Mouse (Mus musculus) kidney, adult 2 months (tissue): ENCODE measurements at regions not wholly inside any gene's neighbourhood (a gene's known extent, or its start where the extent isn't known, plus 50 kb on each side); places are given as distances from the start of the nearest gene placed in this dataset.

Source experiments
- DNase-seq: peaks from one replicate; pipeline ENCODE4 v3.0.0; 2021
- H3K27ac ChIP-seq: fragments of 200-500 bp; 2 replicates; pipeline ENCODE4 v1.5.1; 2012; ENCODE audit warnings: low read depth, low read length, control low read depth, inconsistent platforms; ENCODE audit not compliant: insufficient read depth
- H3K27me3 ChIP-seq: fragments of 200-500 bp; replicated peaks from 2 replicates; pipeline ENCODE4 v1.6.1; 2012; ENCODE audit warnings: mild to moderate bottlenecking, moderate library complexity, low read length, inconsistent platforms; ENCODE audit not compliant: control insufficient read depth, insufficient read depth
- H3K36me3 ChIP-seq: fragments of 200-500 bp; 2 replicates; pipeline ENCODE4 v1.6.1; 2012; ENCODE audit warnings: mild to moderate bottlenecking, moderate library complexity, low read length, inconsistent platforms; ENCODE audit not compliant: control insufficient read depth, insufficient read depth
- H3K4me1 ChIP-seq: fragments of 200-500 bp; 2 replicates; pipeline ENCODE4 v1.6.1; 2011; ENCODE audit warnings: low read length; ENCODE audit not compliant: control insufficient read depth, insufficient read depth
- H3K4me3 ChIP-seq: fragments of 200-500 bp; 2 replicates; pipeline ENCODE4 v1.5.1; 2011; ENCODE audit warnings: mild to moderate bottlenecking, low read depth, low read length, control low read depth; ENCODE audit not compliant: insufficient read depth
- CTCF ChIP-seq: fragments of 200-500 bp; conservative IDR thresholded peaks from 2 replicates; pipeline ENCODE4 v1.5.1; 2011; ENCODE audit warnings: low read depth, mild to moderate bottlenecking, control low read depth, low read length, moderate library complexity, mixed read lengths; ENCODE audit not compliant: insufficient read depth, insufficient read length
- POLR2A ChIP-seq: fragments of 200-500 bp; IDR thresholded peaks from one replicate; pipeline ENCODE4 v1.6.1; 2011; ENCODE audit warnings: low read depth, low read length, control low read depth
- WGBS: fragments of 180-500 bp; shearing (Covaris S2); methylation state at CpG from one replicate; pipeline ENCODE4 v1.1.7; 2018; 5-methylcytosine and 5-hydroxymethylcytosine counted together

- Histone ChIP-seq H3K36me3 (no peaks in the 10 kb centered on the region), H3K4me1 (no peaks in the 10 kb centered on the region), H3K27me3 (no peaks in the 10 kb centered on the region), H3K27ac (no peak overlapping the region), H3K4me3 (no peak overlapping the region)
- no peak for DNase-seq
- 75% methylated on average over 2 of the region's 2 CpGs for WGBS
- no peak for TF ChIP-seq CTCF
- TF ChIP-seq POLR2A = no peak
These were observed 231.9 kb upstream of the Impg1 start for GRCm38 (mm10) chr9:80697171-80697570.

- 40% methylated on average over 9 of the region's 9 CpGs for WGBS
- no peak for TF ChIP-seq CTCF
- TF ChIP-seq POLR2A = no peak
- DNase-seq = peak; percentile 87
These were observed 223.3 kb upstream of the Impg1 start for GRCm38 (mm10) chr9:80688481-80689086.

GRCm38 (mm10) chr9:80683030-80683692 lies 217.9 kb upstream of the Impg1 start:
- TF ChIP-seq POLR2A (no peak), CTCF (no peak)
- H3K36me3 ChIP-seq = no peaks in the 10 kb centered on the region
- peak; percentile 53 for DNase-seq
- no peaks in the 10 kb centered on the region for H3K4me1 ChIP-seq
- H3K27ac ChIP-seq = no peak overlapping the region
- no peak overlapping the region for H3K4me3 ChIP-seq
- 43% methylated on average over 5 of the region's 5 CpGs for WGBS
- no peaks in the 10 kb centered on the region for H3K27me3 ChIP-seq

More at GRCm38 (mm10) chr9:80688481-80689086, 223.3 kb upstream of the Impg1 start:
- Histone ChIP-seq H3K4me3 (no peak overlapping the region), H3K27ac (no peak overlapping the region), H3K4me1 (no peaks in the 10 kb centered on the region; the same call in 1 of the 2 replicates), H3K36me3 (no peaks in the 10 kb centered on the region), H3K27me3 (no peaks in the 10 kb centered on the region)

- no peak for TF ChIP-seq CTCF
- no peak for TF ChIP-seq POLR2A
These were observed 216.4 kb upstream of the Impg1 start for GRCm38 (mm10) chr9:80681709-80682108.

GRCm38 (mm10) chr9:80671483-80671882 lies 206.2 kb upstream of the Impg1 start:
- 85% methylated on average over 1 of the region's 1 CpGs for WGBS
- Histone ChIP-seq H3K4me3 (no peak overlapping the region), H3K27ac (no peak overlapping the region), H3K4me1 (no peaks in the 10 kb centered on the region), H3K27me3 (no peaks in the 10 kb centered on the region), H3K36me3 (no peaks in the 10 kb centered on the region)
- DNase-seq = no peak
- no peak for TF ChIP-seq POLR2A
- TF ChIP-seq CTCF = no peak

More at GRCm38 (mm10) chr9:80681709-80682108, 216.4 kb upstream of the Impg1 start:
- Histone ChIP-seq H3K36me3 (no peaks in the 10 kb centered on the region), H3K27me3 (no peaks in the 10 kb centered on the region), H3K4me1 (no peaks in the 10 kb centered on the region), H3K4me3 (no peak overlapping the region), H3K27ac (no peak overlapping the region)
- DNase-seq = peak; percentile 5
- WGBS = 78% methylated on average over 2 of the region's 2 CpGs

- Histone ChIP-seq H3K4me1 (no peaks in the 10 kb centered on the region), H3K36me3 (no peaks in the 10 kb centered on the region), H3K27ac (no peak overlapping the region), H3K27me3 (no peaks in the 10 kb centered on the region), H3K4me3 (no peak overlapping the region)
- no peak for DNase-seq
- TF ChIP-seq CTCF (no peak), POLR2A (no peak)
- 57% methylated on average over 5 of the region's 5 CpGs for WGBS
These were observed 203.4 kb upstream of the Impg1 start for GRCm38 (mm10) chr9:80668575-80669248.

- Histone ChIP-seq H3K36me3 (no peaks in the 10 kb centered on the region), H3K4me1 (no peaks in the 10 kb centered on the region), H3K4me3 (no peak overlapping the region), H3K27ac (no peak overlapping the region), H3K27me3 (no peaks in the 10 kb centered on the region; the same call in 1 of the 2 replicates)
- DNase-seq = no peak
- TF ChIP-seq POLR2A (no peak), CTCF (no peak)
- 75% methylated on average over 1 of the region's 1 CpGs for WGBS
These were observed 193.5 kb upstream of the Impg1 start for GRCm38 (mm10) chr9:80658755-80659154.
